Mouse (Mus musculus) MEL (cell line): ENCODE results near the gene Gjc3. TPM values are rescaled to one million over a fixed set of nuclear protein-coding genes. Genes with fewer than 3 reads are reported as not detected.

Source experiments
- DNase-seq: peaks from one replicate; pipeline ENCODE4 v3.0.0; 2011; ENCODE audit warnings: low read depth, low spot score
- H3K27ac ChIP-seq: 2 replicates; pipeline ENCODE4 v1.5.1; 2012; ENCODE audit warnings: low read depth, mild to moderate bottlenecking, control low read depth, low read length, moderate library complexity; ENCODE audit not compliant: control insufficient read depth
- H3K27me3 ChIP-seq, 2 experiments: fragments of 150-350 bp in 1 of 2; sonication (generic) in 1 of 2; 2 replicates each; pipeline ENCODE4 v1.6.1; 2012; ENCODE audit warnings: low read length in 2 of 2, mild to moderate bottlenecking in 2 of 2, improper control_type of control experiment in 1 of 2, moderate library complexity in 1 of 2; ENCODE audit not compliant: insufficient read depth in 2 of 2, control insufficient read depth in 1 of 2
- H3K36me3 ChIP-seq, 2 experiments: 2 replicates each; pipeline ENCODE4 v1.6.1; 2012 to 2014; ENCODE audit warnings: low read length in 2 of 2, improper control_type of control experiment in 1 of 2, inconsistent platforms in 1 of 2, mild to moderate bottlenecking in 1 of 2; ENCODE audit not compliant: insufficient read depth in 2 of 2, control insufficient read depth in 1 of 2
- H3K4me1 ChIP-seq, 2 experiments: fragments of 150-350 bp in 1 of 2; sonication (generic) in 1 of 2; 2 replicates each; pipeline ENCODE4 v1.6.1; 2012; ENCODE audit warnings: low read length in 2 of 2, improper control_type of control experiment in 1 of 2, mild to moderate bottlenecking in 1 of 2; ENCODE audit not compliant: insufficient read depth in 2 of 2, control insufficient read depth in 1 of 2
- H3K4me3 ChIP-seq, 2 experiments: fragments of 150-350 bp in 1 of 2; sonication (generic) in 1 of 2; 2 replicates each; pipeline ENCODE4 v1.5.1; 2012; ENCODE audit warnings: low read depth in 2 of 2, low read length in 2 of 2, mild to moderate bottlenecking in 2 of 2, moderate library complexity in 2 of 2, control low read depth in 1 of 2, improper control_type of control experiment in 1 of 2; ENCODE audit not compliant: control insufficient read depth in 1 of 2, insufficient read depth in 1 of 2
- H3K79me2 ChIP-seq: 2 replicates; pipeline ENCODE4 v1.6.1; 2012; ENCODE audit warnings: mild to moderate bottlenecking, low read length, moderate library complexity; ENCODE audit not compliant: control insufficient read depth, poor library complexity, insufficient read depth
- H3K9ac ChIP-seq: 2 replicates; pipeline ENCODE4 v1.6.1; 2012; ENCODE audit warnings: low read depth, mild to moderate bottlenecking, control low read depth, low read length, moderate library complexity; ENCODE audit not compliant: control insufficient read depth, poor library complexity, severe bottlenecking
- H3K9me3 ChIP-seq: fragments of 150-350 bp; sonication (generic); replicated peaks from 2 replicates; pipeline ENCODE4 v1.6.1; 2012; ENCODE audit warnings: mild to moderate bottlenecking, low read length, improper control_type of control experiment, moderate library complexity; ENCODE audit not compliant: insufficient read depth
- BHLHE40 ChIP-seq: IDR thresholded peaks from 2 replicates; pipeline ENCODE4 v1.6.1; 2012; ENCODE audit warnings: low read depth, mild to moderate bottlenecking, inconsistent platforms, low read length, improper control_type of control experiment, borderline replicate concordance
- CHD1 ChIP-seq: IDR thresholded peaks from 2 replicates; pipeline ENCODE4 v1.6.1; 2012; ENCODE audit warnings: low read depth, mild to moderate bottlenecking, inconsistent platforms, low read length, improper control_type of control experiment
- CHD2 ChIP-seq: IDR thresholded peaks from 2 replicates; pipeline ENCODE4 v1.6.1; 2011; ENCODE audit warnings: low read length, improper control_type of control experiment
- CTCF ChIP-seq, 3 experiments: IDR thresholded peaks in 2 of 3; conservative IDR thresholded peaks in 1 of 3; 2 replicates each; pipeline ENCODE4 v1.5.1; 2011 to 2012; ENCODE audit warnings: low read length in 3 of 3, low read depth in 2 of 3, mild to moderate bottlenecking in 2 of 3, improper control_type of control experiment in 1 of 3, inconsistent platforms in 1 of 3, mixed read lengths in 1 of 3, moderate library complexity in 1 of 3; ENCODE audit not compliant: control insufficient read depth in 1 of 3, insufficient read depth in 1 of 3, poor library complexity in 1 of 3, severe bottlenecking in 1 of 3
- E2F4 ChIP-seq: IDR thresholded peaks from 2 replicates; pipeline ENCODE4 v1.6.1; 2011; ENCODE audit warnings: low read depth, low read length, improper control_type of control experiment, borderline replicate concordance
- GABPA ChIP-seq: IDR thresholded peaks from 2 replicates; pipeline ENCODE4 v1.6.1; 2012; ENCODE audit warnings: low read depth, mild to moderate bottlenecking, inconsistent platforms, low read length, improper control_type of control experiment, moderate library complexity
- HCFC1 ChIP-seq: IDR thresholded peaks from 2 replicates; pipeline ENCODE4 v1.6.1; 2012; ENCODE audit warnings: low read depth, mild to moderate bottlenecking, inconsistent platforms, low read length, improper control_type of control experiment, moderate library complexity
- KAT2A ChIP-seq: conservative IDR thresholded peaks from 2 replicates; pipeline ENCODE4 v1.6.1; 2012; ENCODE audit warnings: low read depth, low read length, improper control_type of control experiment, inconsistent platforms
- MAX ChIP-seq: IDR thresholded peaks from 2 replicates; pipeline ENCODE4 v1.6.1; 2011; ENCODE audit warnings: low read length, improper control_type of control experiment
- MAZ ChIP-seq: IDR thresholded peaks from 2 replicates; pipeline ENCODE4 v1.6.1; 2012; ENCODE audit warnings: low read depth, mild to moderate bottlenecking, inconsistent platforms, low read length, improper control_type of control experiment
- MEF2A ChIP-seq: IDR thresholded peaks from 2 replicates; pipeline ENCODE4 v1.6.1; 2014; ENCODE audit warnings: low read depth, mild to moderate bottlenecking, inconsistent platforms, low read length, improper control_type of control experiment; ENCODE audit not compliant: poor library complexity, insufficient replicate concordance, severe bottlenecking; ENCODE audit errors: extremely low read depth
- MYB ChIP-seq: IDR thresholded peaks from 2 replicates; pipeline ENCODE4 v1.6.1; 2011; ENCODE audit warnings: mild to moderate bottlenecking, low read depth, low read length, improper control_type of control experiment
- MYC ChIP-seq: IDR thresholded peaks from 2 replicates; pipeline ENCODE4 v1.6.1; 2011; ENCODE audit warnings: low read depth, mild to moderate bottlenecking, low read length, improper control_type of control experiment, moderate library complexity
- NELFE ChIP-seq: IDR thresholded peaks from 2 replicates; pipeline ENCODE4 v1.6.1; 2011; ENCODE audit warnings: low read depth, low read length, improper control_type of control experiment
- RCOR1 ChIP-seq: IDR thresholded peaks from 2 replicates; pipeline ENCODE4 v1.6.1; 2012; ENCODE audit warnings: low read depth, mild to moderate bottlenecking, inconsistent platforms, low read length, improper control_type of control experiment
- SMC3 ChIP-seq: IDR thresholded peaks from 2 replicates; pipeline ENCODE4 v1.6.1; 2011; ENCODE audit warnings: low read depth, low read length, improper control_type of control experiment
- TBP ChIP-seq: IDR thresholded peaks from 2 replicates; pipeline ENCODE4 v1.8.0; 2011; ENCODE audit warnings: low read depth, low read length, improper control_type of control experiment
- UBTF ChIP-seq: IDR thresholded peaks from 2 replicates; pipeline ENCODE4 v1.6.1; 2012; ENCODE audit warnings: low read depth, mild to moderate bottlenecking, inconsistent platforms, low read length, improper control_type of control experiment, moderate library complexity, borderline replicate concordance; ENCODE audit not compliant: insufficient read depth
- ZKSCAN1 ChIP-seq: IDR thresholded peaks from 2 replicates; pipeline ENCODE4 v1.6.1; 2012; ENCODE audit warnings: low read depth, mild to moderate bottlenecking, inconsistent platforms, low read length, improper control_type of control experiment, moderate library complexity
- ZMIZ1 ChIP-seq: IDR thresholded peaks from 2 replicates; pipeline ENCODE4 v1.6.1; 2012; ENCODE audit warnings: low read depth, mild to moderate bottlenecking, inconsistent platforms, low read length, improper control_type of control experiment, moderate library complexity
- ZNF384 ChIP-seq: IDR thresholded peaks from 2 replicates; pipeline ENCODE4 v1.6.1; 2012; ENCODE audit warnings: low read depth, mild to moderate bottlenecking, inconsistent platforms, low read length, improper control_type of control experiment
- polyA plus RNA-seq, 2 experiments: library from polyadenylated mRNA; stranded (reverse) in 1 of 2; unstranded in 1 of 2; fragments of >175 nt in 1 of 2; fragments of >200 nt in 1 of 2; gene quantifications; 2 replicates each; pipeline versions ENCODE4 v1.2.1 to v1.2.4; 2012; ENCODE audit warnings: low replicate concordance in 2 of 2, low read depth in 1 of 2; ENCODE audit not compliant: insufficient read length in 2 of 2, insufficient read depth in 1 of 2, missing spikeins in 1 of 2
- total RNA-seq: library from RNA; depleted of rRNA; stranded (reverse); fragments of 300-350 nt; gene quantifications from 2 replicates; pipeline ENCODE4 v1.2.3, GENCODE M21; 2012

The Gjc3 gene
- total and polyA plus RNA-seq, 3 experiments, result not detected

DNA sequence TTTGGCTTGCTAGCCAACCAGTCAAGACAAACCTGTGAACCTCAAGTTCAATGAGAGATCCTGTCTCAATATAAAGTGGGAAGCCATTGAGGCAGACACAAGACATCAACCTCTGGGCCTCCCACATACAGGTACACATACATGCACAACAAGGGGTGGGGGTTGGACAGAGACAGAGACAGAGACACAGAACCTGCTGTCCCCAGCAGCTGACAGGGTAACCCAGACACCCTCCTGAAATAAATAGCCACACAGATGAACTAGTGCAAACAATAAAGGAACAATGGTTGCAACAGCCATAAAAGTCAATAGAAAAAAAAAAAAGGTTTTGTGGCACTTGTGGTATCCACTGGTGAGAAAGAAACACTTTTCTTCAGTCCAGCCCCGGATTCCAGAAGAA lies 12.5 kb upstream of the Gjc3 start:
- H3K27me3 ChIP-seq, result no peaks in the 10 kb centered on the region; a peak in 1 of 4 replicates
- no peaks in the 10 kb centered on the region for H3K79me2 ChIP-seq
- no peak overlapping the region for H3K27ac ChIP-seq
- no peaks in the 10 kb centered on the region for H3K9me3 ChIP-seq
- no peak for TF ChIP-seq MYB
- TF ChIP-seq ZMIZ1, result no peak
- TF ChIP-seq HCFC1, result no peak
- no peak for TF ChIP-seq MYC
- TF ChIP-seq CTCF (IDR thresholded peaks at IDR 0.05 in 2 of 3, conservative IDR thresholded peaks at IDR 0.05 in 1 of 3; ENCODE audit: control insufficient read depth in 1 of 3, insufficient read depth in 1 of 3, low read depth in 2 of 3, low read length in 3 of 3, poor library complexity in 1 of 3, severe bottlenecking in 1 of 3), result no peak
- no peak for TF ChIP-seq RCOR1
- TF ChIP-seq TBP, result no peak
- TF ChIP-seq MAX, result no peak
- TF ChIP-seq UBTF, result no peak
- no peak for TF ChIP-seq SMC3
- no peak for TF ChIP-seq BHLHE40
- TF ChIP-seq MEF2A, result no peak
- no peak for TF ChIP-seq E2F4
- TF ChIP-seq CHD1, result no peak
- TF ChIP-seq CHD2, result no peak
- no peak overlapping the region for H3K4me3 ChIP-seq
- no peak overlapping the region for H3K9ac ChIP-seq
- H3K36me3 ChIP-seq, result no peaks in the 10 kb centered on the region
- no peak for DNase-seq
- H3K4me1 ChIP-seq, result no peaks in the 10 kb centered on the region

DNA sequence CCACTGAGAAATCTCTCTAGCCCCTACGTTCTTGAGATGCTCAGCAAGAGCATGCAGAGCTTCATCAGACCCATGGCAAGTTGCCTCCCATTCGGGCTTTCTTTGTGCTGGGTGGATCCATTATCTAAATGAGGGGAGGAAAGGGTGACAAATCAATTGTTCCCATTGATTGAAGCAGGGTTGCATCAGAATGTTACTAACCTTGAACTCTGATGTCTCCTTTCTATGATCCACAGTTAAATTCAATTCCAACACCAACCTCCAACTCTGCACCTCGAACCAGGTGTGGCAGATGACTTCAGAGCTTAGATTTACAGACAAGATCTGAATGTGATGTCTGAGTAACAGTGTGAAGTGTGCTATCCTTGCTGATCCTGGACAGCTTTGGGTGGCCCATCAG lies 11.8 kb upstream of the Gjc3 start:
- Histone ChIP-seq H3K9ac (no peak overlapping the region), H3K4me3 (no peak overlapping the region), H3K27ac (no peak overlapping the region), H3K79me2 (no peaks in the 10 kb centered on the region), H3K36me3 (no peaks in the 10 kb centered on the region), H3K4me1 (no peaks in the 10 kb centered on the region), H3K27me3 (no peaks in the 10 kb centered on the region; a peak in 1 of 4 replicates), H3K9me3 (no peaks in the 10 kb centered on the region)
- DNase-seq, result no peak
- TF ChIP-seq SMC3, result no peak
- TF ChIP-seq GABPA, result no peak
- no peak for TF ChIP-seq RCOR1
- TF ChIP-seq MAZ, result no peak
- TF ChIP-seq NELFE, result no peak
- no peak for TF ChIP-seq ZNF384
- no peak for TF ChIP-seq KAT2A
- TF ChIP-seq ZKSCAN1, result no peak
- no peak for TF ChIP-seq MEF2A
- TF ChIP-seq, all 39 proteins: peak for 0
